Mouse (Mus musculus) ES-E14 (cell line): ENCODE results near the gene Spsb1.

Experiments
- CHD2 ChIP-seq: IDR thresholded peaks from 2 replicates; pipeline ENCODE4 v1.6.1; 2014; ENCODE audit warnings: mild to moderate bottlenecking, low read depth, low read length, inconsistent platforms
- HCFC1 ChIP-seq: IDR thresholded peaks from 2 replicates; pipeline ENCODE4 v1.6.1; 2012; ENCODE audit warnings: low read length, inconsistent platforms, borderline replicate concordance; ENCODE audit not compliant: insufficient read depth
- ZC3H11A ChIP-seq: IDR thresholded peaks from 2 replicates; pipeline ENCODE4 v1.6.1; 2012; ENCODE audit warnings: low read depth, mild to moderate bottlenecking, inconsistent platforms, low read length, borderline replicate concordance
- ZNF384 ChIP-seq: IDR thresholded peaks from 2 replicates; pipeline ENCODE4 v1.6.1; 2012; ENCODE audit warnings: low read depth, low read length, inconsistent platforms

DNA sequence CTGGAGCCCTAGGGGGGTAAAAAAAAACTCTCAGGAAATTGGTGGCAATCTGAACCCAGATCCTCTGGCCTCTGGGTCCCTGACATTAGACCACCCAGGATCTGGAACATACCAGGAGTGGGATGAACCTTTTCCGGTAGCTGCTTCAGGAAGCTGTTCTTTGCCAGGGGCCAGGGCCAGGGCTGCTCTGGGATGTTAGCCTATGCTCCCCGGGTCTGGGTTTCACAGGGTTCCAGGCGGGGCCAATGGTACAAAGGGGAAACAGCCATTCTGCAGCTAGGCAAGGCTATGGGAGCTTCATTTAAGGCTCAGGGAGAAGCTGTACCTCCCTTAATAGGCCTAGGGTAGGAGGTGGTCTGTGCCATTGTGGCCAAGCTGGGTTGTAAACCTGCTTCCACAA lies 9.9 kb upstream of the Spsb1 start:
- no peak for TF ChIP-seq ZC3H11A
- no peak for TF ChIP-seq CHD2
- TF ChIP-seq HCFC1, result no peak
- no peak for TF ChIP-seq ZNF384
